Mouse (Mus musculus) CD4-positive, CD25-positive, alpha-beta regulatory T cell, adult 4 months (primary cell): ENCODE results near the gene Retreg1. TPM values are rescaled to one million over a fixed set of nuclear protein-coding genes. Genes with fewer than 3 reads are reported as not detected.
A peak's percentile ranks its signal among the peaks of the same experiment; 100 is the strongest.

Source experiments
- ATAC-seq: one replicate; pipeline ENCODE4 v1.8.0; 2017
- polyA plus RNA-seq, 2 experiments: library from polyadenylated mRNA; unstranded; fragments of 100-300 nt; shearing (Covaris generic); gene quantifications; one replicate each; pipeline ENCODE4 v1.2.1; 2017

The Retreg1 gene
- polyA plus RNA-seq, 2 experiments from 2014 or later = 63.1 to 79.2 TPM

DNA sequence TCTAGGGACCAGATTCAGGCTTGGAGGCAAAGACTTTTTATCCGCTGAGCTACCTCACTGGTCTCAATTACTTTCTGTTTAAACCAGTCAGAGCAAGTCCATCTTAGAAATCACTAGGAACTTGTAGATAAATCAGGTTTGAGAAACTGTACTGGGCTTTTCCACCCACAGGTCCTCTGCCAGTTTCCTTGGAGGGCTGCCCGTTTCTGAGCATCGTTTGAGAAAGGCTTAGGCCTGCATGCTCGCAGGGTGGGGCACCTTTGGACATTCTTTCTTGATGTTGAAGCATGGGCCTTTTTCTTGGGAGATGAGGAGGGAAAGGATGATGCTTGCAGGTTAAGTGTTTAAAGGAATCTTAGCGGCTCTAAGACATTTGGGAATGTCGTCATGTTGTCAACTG lies 77.9 kb downstream of the Retreg1 start:
- ATAC-seq = no peak

DNA sequence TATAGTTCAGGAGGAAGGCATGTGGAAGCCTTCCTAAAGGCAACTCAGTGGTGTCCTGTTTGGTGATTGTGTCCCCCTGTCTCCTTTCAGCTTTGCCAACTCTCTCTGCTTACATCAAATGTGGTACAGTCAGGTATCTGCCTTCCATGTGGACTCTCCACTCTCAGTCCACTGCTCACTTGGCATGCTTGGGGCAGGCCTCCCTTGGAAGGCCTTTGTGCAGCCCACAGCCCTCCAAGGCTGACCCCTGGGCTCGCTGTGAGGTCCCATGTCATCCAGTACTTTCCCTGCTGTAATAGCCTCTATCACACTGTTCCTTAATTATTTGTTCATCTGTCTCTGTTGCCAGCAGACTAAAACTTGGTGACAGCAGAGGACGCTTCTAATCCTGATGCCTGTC lies 79.0 kb downstream of the Retreg1 start:
- ATAC-seq = no peak

DNA sequence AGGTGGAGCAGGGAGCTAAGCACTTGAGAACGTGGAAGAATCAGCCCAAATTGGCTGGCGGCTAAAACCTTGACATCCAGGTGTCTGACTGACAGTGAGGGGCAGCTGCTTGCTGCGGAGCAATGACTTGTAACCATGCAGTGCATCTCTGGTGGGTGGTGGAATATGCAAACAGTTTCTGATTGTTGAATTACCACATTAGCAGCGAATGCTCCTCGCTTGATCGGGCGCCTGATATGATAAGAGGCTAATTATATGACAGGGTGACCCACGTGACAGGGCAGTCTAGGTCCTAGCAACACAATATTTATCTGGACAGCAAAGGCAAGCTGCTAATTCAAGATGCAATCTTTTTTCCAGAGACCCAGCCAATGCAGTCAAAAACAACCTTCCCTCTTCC lies 80.9 kb downstream of the Retreg1 start:
- no peak for ATAC-seq

DNA sequence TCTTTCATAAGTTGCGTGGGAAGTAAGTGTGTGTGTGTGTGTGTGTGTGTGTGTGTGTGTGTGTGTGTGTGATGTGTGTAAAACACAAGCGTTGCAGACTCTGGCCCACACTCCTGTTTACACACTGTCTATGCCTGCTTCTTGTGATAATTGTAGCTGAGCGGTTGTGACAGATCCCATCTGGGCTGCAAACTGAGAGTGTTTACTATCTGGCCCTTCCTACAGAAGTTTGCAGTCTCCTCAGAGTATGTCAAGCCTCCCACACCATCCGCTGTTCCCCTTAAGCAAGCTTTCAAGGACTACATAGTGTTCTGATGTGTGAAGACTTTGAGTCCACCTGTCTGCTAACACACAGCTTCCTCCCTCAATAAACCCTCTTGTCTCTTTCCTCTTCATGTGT lies 83.2 kb downstream of the Retreg1 start:
- no peak for ATAC-seq

DNA sequence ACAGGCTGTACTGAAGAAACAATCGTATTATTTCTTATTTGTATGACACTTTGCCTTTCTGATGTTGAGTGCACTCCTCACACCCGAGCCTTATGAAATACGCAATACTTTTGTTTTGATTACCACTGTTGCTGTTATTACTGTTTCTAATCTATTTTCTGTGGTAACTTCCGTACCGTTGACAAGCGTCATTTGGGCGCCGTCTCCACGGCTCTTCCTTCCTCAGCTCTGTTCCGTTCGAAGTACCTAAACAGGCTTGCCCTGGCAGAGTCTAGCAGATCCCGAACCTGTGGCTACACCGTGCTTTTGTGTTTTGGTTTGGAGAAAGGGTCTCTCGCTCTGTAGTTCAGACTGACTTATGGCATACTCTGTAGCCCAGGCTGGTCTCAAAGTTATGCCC lies 84.1 kb downstream of the Retreg1 start:
- no peak for ATAC-seq

GRCm38 (mm10) chr15:25928001-25928400 lies 85.0 kb downstream of the Retreg1 start:
- no peak for ATAC-seq

DNA sequence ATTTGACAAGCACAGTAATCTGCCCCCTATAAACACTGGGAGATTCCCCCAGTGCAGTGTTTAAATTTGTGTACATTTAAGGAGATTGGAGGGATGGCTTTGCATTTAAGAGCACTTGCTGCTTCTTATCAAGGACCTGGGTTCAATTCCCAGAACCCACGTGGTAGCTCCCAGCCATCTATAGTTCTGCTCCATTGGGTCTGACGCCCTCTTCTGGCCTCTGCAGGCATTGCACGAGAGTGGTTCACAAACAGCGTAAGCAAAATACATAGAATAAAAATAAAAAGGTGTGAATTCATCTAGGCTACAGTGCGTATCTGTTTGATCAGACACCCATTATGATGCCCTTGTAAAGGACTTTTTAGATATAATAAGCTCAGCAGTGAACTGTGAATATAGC lies 85.9 kb downstream of the Retreg1 start:
- ATAC-seq = no peak

GRCm38 (mm10) chr15:25929518-25929917 lies 86.5 kb downstream of the Retreg1 start:
- no peak for ATAC-seq

GRCm38 (mm10) chr15:25929936-25930335 lies 87.0 kb downstream of the Retreg1 start:
- no peak for ATAC-seq

DNA sequence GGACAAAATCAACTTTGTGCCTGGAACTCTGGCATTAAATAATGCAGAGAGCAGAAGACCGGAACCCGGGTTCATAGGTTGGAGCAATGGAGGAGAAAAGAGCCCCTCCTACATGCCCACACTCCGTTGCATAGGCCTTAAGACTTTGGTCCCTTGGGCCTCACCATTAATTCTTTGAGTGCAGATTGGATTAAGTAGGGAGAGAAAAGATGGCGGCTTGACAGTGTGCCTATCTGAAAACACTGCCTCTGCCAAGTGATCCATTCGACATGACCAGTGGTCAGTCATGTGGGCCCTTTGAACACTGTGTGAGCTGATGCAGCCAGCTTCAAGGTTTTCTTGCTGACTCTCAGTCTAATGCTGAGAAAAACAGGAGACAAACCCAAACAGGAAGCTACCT lies 87.7 kb downstream of the Retreg1 start:
- no peak for ATAC-seq

DNA sequence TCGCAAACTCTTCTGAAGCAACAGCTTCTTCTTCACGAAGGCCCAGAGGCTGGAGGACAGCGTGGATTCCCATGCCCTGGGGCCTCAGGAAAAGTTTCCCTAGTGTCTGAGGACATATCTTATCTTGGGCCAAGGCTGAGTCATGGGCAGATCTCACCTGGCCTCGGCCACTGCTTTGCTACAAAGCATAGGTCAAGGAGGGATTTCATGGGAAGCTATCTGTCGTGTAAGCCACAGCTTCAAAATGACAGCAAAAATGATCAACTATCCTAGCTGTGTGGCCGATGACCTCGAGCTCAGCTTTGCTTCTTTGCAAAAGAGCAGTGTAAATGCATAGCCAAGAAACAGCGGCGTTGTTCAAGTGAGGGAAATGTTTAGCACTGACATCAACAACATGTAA lies 89.5 kb downstream of the Retreg1 start:
- no peak for ATAC-seq

DNA sequence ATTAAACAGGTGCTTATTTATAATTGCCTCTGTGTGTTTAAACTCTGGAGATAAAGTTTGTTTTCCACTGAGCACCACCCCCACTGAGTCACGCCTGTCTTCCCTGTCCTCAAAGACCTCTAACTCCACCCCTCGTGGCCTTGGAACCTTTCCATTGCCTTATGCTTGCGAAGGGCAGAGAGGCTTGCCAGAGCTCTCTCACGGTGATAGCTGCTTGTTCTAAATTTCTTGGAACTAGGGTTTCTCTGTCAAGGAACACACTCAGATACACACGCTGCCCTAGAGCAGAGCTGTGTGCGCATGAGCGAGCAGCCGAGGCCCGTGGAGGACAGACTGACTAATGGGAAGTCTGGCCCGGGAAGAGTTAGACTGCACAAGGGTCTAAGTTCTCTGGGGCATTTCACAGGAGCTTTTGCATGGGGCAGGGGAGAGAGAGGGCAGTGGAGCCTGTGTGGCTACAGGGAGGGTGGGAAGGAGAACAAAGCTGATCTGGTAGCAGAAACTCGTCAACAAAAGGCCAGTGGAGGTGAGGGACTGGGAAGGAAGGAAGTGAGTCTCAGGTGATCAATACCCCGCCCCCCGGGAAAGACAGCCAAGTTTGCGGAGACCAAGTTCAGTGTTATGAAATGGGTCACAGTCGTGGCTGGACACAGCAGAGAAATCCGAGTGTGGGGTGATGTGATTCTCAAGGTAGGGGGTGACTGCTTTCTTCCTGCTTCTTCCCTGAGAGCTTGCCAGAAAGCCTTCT lies 90.1 kb downstream of the Retreg1 start:
- ATAC-seq = peak; percentile 43

DNA sequence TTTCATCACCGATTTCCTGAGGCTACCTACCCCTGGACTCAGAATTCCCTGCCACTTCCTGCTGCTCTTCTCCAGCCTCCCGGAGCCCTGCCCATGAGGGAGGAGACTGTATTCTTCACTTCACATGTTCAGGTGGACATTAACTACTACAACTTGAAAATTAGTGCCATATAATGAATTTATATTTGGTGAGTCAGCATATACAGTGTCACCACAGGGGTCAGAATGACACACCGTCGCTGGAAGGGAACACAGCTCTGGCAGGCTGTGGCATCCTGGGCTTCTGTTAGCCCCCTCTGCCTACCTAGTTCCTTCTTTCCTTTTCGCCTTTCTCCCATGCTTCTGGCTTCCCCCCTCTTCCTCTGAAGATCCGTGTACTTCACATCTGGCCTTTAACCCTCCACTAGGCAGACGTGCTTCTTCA lies 90.7 kb downstream of the Retreg1 start:
- no peak for ATAC-seq

DNA sequence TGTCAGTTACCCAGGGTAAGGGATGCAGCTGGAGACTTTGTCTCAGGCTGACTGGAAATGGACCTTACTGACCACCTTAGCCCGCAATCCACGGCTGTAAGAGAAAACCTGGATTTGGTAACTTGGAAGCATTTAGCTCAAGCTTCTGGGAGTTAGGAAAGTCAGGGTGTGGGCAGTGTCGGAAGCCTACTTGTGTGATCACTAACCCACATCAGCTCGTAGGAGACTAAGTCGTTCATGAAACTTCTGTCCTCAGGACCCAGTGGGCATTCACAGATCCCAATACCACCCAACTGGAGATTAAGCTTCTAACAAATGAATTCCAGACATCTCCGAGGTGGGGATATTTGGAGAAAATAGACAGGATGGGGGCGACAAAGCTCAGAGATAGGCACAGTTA lies 91.4 kb downstream of the Retreg1 start:
- no peak for ATAC-seq

GRCm38 (mm10) chr15:25938496-25938895 lies 95.5 kb downstream of the Retreg1 start:
- ATAC-seq = no peak

DNA sequence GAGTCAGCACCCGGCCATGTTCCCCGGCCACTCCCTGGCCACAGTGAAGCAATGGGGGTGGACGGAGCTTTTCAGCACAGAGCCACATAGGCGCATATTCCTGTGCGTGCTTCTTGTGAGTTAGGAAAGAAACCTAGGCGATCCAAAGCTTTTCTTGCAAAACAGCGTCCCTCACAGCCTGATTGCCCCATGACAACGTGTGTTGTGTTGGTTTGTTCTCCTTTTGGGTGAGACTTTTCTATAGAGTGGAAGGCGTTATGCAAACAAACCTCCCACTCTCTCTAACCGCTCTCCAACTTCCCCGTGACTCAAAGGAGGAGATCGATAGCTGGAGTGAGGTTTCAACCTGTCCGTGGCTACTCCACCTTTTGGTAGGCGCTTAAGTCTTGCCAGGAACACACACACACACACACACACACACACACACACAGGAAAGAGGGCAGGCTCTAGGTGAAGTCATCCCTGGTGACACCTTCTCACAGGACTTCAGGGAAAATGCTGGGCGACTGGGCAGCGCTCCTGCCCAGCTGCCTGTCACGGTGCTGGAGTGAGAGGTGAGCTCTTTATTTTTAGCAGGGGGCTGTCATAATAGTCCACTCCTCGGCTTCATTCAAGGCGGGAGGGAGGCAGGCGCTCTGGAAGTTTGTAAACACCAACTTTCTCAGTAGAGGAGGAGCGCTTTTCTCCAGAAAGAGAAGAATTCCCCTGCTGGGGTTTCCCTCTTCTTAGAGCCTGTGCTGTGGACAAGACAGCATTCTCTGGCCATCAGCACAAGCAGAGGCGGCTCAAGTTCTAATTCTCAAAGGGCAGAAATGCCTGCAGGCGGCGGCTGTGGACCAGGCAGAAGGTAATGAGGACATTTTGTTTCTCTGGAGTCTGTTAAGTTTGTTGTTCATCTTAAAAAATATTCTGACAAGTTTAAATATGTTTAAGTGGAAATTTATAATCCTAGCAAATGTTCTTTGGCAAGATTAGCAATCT lies 97.7 kb downstream of the Retreg1 start:
- peak; percentile 32 for ATAC-seq

- no peak for ATAC-seq
These were observed 98.5 kb downstream of the Retreg1 start for GRCm38 (mm10) chr15:25941514-25941913.

DNA sequence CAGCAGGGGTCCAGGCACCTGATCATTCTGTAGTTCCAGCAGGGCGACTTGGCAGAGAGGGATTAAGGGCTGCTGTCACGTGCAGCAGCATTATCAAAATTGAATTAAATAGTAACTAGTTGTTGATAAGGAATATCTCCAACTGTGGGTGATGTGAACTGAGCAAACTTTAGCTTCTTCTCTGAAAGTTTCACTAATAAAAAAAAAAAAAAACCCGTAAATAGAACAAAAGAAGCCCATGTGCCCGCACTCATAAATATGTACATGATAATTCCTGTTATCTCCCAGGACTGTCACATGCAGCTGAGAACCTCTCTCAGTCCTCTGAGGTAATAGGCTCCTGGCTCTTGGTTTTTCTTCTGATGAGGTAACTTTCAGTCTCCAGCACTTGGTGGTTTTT lies 99.4 kb downstream of the Retreg1 start:
- ATAC-seq = no peak

DNA sequence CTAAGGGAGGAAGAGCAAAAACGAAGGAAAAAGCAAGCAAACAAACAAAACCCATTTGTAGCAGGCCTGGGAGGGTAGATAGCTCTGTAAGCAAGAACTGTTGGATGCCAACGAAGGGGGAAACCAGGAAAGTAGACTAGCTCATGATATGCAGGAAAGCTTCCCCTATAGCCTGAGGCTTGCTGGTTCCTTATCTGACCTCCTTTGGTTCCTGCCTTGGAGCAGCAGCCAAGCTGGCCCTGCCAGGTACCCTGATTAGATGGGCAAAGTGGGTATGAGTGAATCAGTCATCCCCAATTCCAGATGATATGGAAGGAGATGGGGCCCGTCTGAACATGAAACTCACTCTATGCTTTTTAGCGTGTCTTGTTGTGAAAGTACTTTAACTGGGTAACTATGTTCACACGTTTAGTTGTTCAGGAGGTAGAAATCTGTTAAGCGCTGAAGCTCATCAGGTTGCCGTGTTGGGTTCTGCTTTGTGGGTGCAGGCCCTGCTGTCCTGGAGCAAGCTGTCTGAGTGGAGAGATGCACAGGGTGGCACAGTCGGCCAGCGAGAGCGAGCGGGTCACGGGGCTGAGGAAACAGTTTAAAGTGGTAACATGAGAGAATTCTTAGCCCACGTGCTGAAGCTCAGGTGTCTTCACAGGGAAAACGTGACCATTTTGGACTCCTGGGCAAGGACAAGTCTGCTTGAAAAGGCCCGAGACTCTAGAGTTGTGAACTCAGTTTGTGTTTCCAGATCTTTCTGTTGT lies 100.6 kb downstream of the Retreg1 start:
- ATAC-seq = no peak

DNA sequence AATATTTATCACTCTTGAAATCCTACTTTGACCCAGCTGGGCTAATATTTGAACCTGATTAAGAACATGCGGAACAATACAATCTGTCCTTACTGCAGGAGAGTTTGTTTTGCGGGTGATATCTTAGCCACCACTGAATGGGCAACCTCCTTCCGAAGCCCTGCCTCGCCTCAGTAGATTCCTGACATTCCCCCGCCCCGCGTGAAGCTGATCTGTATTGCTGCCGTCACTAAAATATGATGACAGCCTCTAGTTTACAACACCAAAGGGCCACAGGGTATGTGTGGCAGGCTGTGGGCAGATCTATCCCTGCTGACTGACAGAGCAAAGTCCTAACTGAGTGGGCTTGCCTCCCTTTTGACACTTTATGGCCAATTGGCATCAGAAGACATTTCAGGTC lies 102.2 kb downstream of the Retreg1 start:
- no peak for ATAC-seq

DNA sequence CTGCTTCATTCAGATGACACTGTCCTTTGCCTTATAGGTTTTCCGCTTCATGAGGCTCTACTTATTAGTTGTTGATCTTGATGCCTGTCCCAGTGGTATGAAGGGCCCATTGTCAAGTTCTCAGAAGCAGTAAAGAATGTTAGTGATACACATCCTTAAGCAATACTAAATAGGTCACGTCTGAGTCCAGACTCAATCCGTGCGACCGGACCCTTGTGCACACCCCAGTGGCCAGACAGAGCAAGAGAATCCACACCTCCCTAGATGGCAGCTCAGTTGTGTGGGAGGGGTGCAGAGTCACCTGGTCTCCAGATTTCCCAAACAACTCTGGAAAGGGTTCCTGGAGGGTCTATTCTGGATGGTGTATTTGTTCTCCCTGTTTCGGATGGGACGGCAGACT lies 103.5 kb downstream of the Retreg1 start:
- no peak for ATAC-seq

- ATAC-seq = no peak
These were observed 104.4 kb downstream of the Retreg1 start for GRCm38 (mm10) chr15:25947383-25947782.
